Mouse (Mus musculus): ENCODE measurements around the gene Rnf115.
"Not testable (repeated sequence)": the region's sequence is repeated elsewhere in the genome, so short reads cannot be mapped to it uniquely, and the experiment has no call there.

The Rnf115 gene

DNA sequence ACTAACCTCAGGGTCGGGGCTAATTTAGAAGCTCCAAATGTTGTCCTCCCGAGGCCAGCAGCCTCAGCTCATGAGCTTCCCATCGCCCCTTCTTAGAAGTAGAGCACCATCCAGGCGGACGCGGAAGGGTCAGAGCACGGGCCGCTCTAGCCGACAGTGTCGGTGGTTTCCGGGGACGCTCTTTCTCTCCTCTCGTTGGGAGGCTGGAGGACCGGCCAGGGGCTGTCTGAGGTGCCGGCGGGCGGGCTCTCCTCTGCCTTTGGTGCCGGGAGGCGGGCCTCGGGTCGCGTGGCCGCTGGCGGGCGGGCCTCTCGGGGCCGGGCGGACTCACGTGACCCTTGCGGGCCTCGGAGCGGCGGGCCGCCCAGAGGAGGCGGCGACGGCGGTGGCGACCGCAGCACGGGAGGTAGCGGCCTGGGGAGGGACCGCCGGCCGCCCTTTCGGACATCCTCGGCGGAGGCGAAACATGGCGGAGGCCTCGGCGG lies at the start of gene Rnf115, which contains the start of gene Polr3c:
Gene Rnf115 (plus strand): TSS at position 322 of the 485 bp plus-strand sequence.
Gene Polr3c (minus strand): TSS at position 286 of the 485 bp plus-strand sequence.
- peak; percentile 94 for DNase-seq (ENCODE audit: low spot score)

- no peak for DNase-seq (ENCODE audit: low spot score)
These were observed 49.0 kb upstream of the Rnf115 start for GRCm38 (mm10) chr3:96678456-96678855.

DNA sequence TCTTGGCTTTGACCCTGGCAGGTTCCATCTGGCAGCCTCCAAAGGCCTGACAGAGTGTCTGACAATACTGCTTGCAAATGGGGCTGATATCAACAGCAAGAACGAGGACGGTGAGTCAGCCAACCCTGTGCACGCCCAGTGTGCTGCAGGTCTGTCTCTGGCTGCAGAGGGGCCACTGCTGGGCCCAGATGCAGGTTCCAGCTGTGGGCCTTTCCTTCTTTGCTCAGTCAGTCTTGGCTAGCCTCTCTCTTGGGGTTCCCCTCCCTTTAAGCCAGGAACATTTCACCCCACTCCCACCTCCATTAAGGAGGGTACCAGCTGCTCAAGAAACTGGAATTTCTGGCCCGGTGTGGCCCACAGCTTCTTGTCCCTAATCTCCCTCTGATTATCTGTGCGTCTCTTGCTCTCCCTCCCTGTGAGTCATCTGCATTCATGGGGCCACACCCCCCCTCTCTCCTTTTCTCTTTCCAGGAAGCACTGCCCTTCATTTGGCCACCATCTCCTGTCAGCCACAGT lies 48.2 kb upstream of the Rnf115 start:
- DNase-seq (ENCODE audit: low spot score): no peak

DNA sequence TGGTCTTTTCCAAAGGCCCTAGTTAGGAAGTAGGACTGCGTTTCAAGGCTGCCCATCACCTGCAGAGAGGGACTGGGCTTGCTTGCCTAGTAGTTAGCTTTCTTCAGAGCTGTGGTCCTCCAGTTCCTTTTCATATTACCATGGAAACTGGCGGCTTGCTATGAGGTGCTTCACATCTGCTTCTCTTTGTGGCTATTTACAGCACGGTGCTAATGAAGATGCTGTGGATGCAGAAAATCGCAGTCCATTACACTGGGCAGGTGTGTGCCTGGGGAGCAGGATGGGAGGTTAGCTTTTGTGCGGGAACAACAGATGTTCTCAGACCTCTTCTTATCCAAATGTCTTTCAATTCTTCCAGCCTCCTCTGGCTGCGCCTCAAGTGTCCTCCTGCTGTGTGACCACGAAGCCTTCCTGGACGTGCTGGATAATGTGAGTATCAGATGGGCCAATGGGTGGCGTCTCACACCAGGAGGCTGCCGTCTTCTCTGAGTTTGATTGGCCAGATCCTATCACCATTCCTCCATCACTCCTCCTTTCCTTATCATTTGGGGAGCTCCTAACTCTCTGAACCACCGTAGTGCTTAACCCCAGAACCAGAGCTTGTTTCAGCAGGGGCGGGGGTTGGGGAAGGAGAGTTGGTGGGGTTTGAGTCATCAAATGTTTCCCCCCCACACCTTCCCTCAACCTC lies 47.1 kb upstream of the Rnf115 start:
- no peak for DNase-seq (ENCODE audit: low spot score)

DNA sequence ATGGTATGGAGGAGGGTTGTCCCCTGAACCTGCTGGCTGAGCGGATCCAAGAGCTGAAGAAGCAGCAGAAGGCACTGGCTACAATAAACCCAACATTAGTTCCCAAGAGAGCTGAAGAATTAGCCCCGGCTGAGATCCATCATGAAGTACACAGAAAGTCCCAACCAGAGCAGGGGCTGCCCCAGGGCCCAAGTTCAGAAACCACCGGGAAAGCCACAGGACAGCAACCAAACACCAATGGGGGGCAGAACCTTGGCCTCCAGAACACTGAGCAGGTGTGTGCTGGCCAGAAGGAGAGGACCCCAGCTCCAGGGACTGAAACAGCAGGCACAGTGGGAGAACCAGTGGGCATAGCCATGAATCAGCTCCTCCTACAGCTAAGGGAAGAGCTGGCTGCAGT lies 44.0 kb upstream of the Rnf115 start:
- DNase-seq (ENCODE audit: low spot score): no peak

DNA sequence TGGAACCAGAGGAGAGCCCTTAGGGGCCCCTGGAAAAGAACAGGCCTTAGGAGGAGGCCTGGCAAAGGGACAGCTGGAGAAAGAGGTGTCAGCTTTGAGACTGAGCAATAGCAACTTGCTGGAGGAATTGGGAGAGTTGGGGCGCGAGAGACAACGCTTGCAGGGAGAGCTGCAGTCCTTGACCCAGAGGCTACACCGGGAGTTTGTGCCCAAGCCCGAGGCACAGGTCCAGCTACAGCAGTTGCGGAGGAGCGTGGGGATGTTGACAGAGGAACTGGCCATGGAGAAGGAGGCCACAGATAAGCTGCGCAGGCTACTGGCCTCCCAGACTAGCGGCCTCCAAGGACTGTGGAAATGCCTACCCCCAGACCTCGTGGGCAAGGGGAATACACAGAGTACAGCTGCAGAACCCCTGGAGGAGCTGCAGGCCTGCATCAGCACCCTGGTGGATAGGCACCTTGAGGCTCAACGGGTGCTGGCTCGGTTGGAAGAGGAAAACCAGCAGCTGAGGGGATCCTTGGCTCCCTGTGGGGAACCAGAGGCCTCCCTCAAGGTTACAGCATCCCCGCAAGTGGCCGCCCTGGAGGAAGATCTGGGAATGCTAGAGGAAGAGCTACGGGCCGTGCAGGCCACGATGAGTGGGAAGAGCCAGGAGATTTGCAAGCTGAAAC lies 43.2 kb upstream of the Rnf115 start:
- DNase-seq (ENCODE audit: low spot score): no peak

DNA sequence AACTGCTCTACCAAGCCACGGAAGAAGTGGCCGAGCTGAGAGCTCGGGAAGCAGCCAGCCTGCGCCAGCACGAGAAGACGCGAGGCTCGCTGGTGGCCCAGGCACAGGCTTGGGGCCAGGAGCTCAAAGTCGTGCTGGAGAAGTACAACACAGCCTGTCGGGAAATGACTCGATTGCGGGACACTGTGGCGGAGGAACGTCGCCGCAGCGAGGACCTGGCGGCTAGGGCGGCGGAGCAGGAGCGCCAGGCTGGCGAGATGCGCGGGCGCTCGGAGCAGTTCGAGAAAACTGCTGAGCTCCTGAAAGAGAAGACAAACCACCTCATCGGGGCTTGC lies 42.7 kb upstream of the Rnf115 start:
- DNase-seq (ENCODE audit: low spot score): peak; percentile 9

DNA sequence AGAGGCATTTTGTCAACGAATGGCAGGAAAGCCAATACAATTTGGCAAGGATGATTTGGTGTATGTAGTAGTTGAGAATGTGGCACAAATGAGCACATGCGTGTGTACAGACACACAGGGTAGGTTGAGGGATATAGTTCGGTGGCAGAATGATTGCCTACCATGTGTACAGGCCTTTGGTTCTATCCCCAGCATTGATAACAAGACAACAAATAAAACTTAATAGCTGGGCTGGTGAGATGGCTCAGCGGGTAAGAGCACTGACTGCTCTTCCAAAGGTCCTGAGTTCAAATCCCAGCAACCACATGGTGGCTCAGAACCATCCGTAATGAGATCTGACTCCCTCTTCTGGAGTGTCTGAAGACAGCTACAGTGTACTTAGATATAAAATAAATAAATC lies 41.4 kb upstream of the Rnf115 start:
- DNase-seq (ENCODE audit: low spot score): not testable (repeated sequence)

GRCm38 (mm10) chr3:96688854-96689253 lies 38.6 kb upstream of the Rnf115 start:
- DNase-seq (ENCODE audit: low spot score): no peak

GRCm38 (mm10) chr3:96690298-96690697 lies 37.2 kb upstream of the Rnf115 start:
- peak; percentile 30 for DNase-seq (ENCODE audit: low spot score)

DNA sequence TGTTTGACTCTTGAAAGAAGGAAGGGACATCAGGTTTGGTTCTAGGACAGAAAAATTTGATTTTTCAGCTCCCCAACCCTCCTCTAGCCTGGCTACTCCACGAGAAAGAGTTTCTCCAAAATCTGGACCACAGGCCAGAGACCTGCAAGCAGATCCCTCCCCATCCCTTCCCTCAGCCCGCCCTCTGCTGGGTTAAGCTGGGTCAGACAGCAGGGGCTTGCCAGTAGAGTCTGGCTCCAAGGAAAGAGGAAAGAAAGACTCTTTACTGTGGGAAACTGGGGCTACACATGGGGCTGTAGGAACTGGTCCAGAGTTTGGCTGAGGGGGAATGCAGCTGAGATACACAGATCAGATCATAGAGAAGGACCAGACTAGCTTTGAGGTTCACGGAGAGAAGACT lies 35.0 kb upstream of the Rnf115 start:
- DNase-seq (ENCODE audit: low spot score): peak; percentile 62

DNA sequence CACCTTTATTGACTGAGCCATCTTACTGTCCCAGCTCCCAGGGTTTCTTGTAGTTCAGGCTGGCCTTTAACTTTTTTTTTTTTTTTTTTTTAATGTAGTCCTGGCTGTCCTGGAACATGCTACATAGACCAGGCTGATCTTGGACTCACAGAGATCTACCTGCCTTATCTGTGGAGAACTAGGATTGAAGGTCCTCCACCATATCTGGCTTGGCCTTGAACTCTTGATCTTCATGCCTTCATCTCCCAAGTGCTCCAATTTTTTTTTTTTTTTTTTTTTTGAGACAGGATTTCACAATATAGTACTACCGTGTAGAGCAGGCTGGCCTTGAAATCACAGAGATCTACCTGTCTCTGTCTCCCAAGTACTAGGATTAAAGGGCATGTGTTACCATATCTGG lies 33.9 kb upstream of the Rnf115 start:
- DNase-seq (ENCODE audit: low spot score): no peak

- DNase-seq (ENCODE audit: low spot score): peak; percentile 85
These were observed 31.2 kb upstream of the Rnf115 start, which contains the start of gene Pias3 for GRCm38 (mm10) chr3:96696198-96696765. Gene Pias3 (plus strand): TSS chr3:96696384.

- DNase-seq (ENCODE audit: low spot score): peak; percentile 86
These were observed 30.4 kb upstream of the Rnf115 start for GRCm38 (mm10) chr3:96696766-96697732.

- DNase-seq (ENCODE audit: low spot score): no peak
These were observed 28.3 kb upstream of the Rnf115 start for GRCm38 (mm10) chr3:96698993-96699690.

GRCm38 (mm10) chr3:96700376-96700775 lies 27.1 kb upstream of the Rnf115 start:
- peak; percentile 71 for DNase-seq (ENCODE audit: low spot score)

GRCm38 (mm10) chr3:96701003-96701402 lies 26.5 kb upstream of the Rnf115 start:
- DNase-seq (ENCODE audit: low spot score): no peak

DNA sequence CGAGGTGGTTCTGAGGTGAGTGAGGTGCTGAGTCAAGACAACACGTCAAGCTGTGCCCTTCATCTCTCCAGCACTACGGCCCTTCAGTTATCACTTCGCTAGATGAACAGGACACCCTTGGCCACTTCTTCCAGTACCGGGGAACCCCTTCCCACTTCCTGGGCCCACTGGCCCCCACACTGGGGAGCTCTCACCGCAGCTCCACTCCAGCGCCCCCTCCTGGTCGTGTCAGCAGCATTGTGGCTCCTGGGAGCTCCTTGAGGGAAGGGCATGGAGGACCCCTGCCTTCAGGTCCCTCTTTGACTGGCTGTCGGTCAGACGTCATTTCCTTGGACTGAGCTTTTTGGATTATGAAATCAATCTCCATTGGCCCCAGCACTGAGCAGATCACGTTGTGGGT lies 22.7 kb upstream of the Rnf115 start:
- no peak for DNase-seq (ENCODE audit: low spot score)

GRCm38 (mm10) chr3:96706217-96706616 lies 21.2 kb upstream of the Rnf115 start:
- no peak for DNase-seq (ENCODE audit: low spot score)

DNA sequence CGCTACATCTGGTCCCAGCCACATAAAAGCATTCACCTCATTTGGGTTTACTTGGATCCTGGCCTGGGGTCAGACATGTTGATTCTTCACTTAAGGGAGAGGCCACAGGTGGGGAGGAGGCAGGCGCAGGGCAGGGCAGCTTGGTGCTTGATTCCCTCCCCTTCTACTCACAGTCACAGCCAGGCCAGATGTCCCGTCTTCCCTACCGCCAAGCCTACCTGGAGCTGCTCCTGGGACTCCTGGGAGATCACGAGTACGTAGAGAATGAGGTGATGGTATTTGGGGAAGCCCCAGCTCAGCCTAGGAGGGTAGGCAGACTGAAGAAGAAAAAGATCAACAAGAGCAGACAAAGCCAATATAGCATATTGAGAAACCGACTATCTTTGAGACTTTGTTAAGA lies 20.5 kb upstream of the Rnf115 start:
- no peak for DNase-seq (ENCODE audit: low spot score)

Measured in embryo, embryonic 10 days (tissue).